Mouse (Mus musculus) heart, postnatal 0 days (tissue): ENCODE measurements around the gene Rbfox3.

Experiments
- CTCF ChIP-seq: IDR thresholded peaks from 2 replicates; pipeline ENCODE4 v1.5.1; 2016; ENCODE audit warnings: antibody characterized with exemption, control low read depth, low read depth
- EP300 ChIP-seq: IDR thresholded peaks from 2 replicates; pipeline ENCODE4 v1.6.1; 2016; ENCODE audit warnings: antibody characterized with exemption, low read depth

DNA sequence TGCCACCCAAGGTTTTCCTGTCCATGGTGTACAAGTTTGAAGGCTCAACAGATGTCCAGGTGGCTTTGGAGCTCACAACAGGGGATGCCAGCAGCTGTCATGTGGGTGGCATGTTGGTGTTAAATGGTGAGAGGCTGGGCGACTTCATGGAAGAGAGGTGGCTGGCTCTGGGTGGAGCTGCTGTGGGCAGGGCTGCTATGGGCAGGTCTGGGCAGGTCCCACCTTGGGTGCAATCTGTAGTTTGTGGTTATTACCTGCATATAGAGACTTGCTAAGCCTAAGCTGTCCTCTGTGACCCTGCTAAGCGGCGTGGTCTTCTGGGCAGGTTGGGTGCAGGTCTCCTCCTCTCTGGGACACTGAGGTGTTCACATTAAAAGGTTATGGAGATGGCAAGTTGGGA lies 425.6 kb downstream of the Rbfox3 start:
- TF ChIP-seq EP300, result no peak
- no peak for TF ChIP-seq CTCF
